Mouse (Mus musculus) CH12.LX (cell line): ENCODE measurements at regions not wholly inside any gene's neighbourhood (a gene's known extent, or its start where the extent isn't known, plus 50 kb on each side); places are given as distances from the start of the nearest gene placed in this dataset.

ENCODE experiments used
- EP300 ChIP-seq: IDR thresholded peaks from 2 replicates; pipeline ENCODE4 v1.6.1; 2011; ENCODE audit warnings: low read length, improper control_type of control experiment
- MXI1 ChIP-seq: IDR thresholded peaks from 2 replicates; pipeline ENCODE4 v1.6.1; 2011; ENCODE audit warnings: mild to moderate bottlenecking, low read depth, low read length, improper control_type of control experiment
- POLR2A ChIP-seq: IDR thresholded peaks from 2 replicates; pipeline ENCODE4 v1.6.1; 2011; ENCODE audit warnings: low read depth, mild to moderate bottlenecking, improper control_type of control experiment, low read length
- USF2 ChIP-seq: conservative IDR thresholded peaks from 2 replicates; pipeline ENCODE4 v1.6.1; 2011; ENCODE audit warnings: low read depth, low read length, improper control_type of control experiment

DNA sequence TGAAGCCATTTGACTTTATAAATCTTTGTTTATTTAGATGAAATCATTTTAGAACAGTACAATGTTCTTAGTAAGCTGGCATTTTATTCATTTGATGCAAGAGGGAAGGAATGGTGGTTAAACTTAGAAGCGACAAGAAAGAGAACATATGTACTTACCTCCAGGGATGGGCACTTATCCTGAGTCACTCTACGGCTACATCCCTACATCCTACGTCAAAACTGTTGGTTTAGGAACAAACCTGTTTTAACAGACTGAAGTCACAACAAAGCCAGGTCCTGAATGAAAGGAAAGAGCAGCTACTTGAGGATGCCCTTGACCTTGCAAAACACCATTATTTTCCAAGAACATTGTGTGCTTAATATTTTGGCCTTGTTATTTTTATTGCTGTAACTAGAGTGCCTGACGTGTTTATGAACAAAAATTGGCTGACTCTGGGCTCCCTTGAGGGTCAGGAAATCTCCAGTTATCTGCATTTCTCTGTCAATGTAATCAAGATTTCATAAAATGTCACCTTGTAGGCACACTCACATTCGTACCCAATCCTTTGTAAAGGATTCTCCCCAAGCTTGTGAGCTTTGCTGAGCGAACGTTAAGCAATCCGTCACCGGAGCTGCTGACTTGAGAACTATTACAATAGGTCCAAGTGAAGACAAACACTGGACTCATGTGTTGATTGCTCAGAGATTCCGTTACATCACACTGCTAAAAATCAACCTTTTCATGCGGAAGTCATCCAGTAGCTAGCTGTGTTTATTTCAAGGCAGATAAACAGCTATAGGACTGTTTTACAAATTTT, 56.3 kb upstream of the Elmo1 start:
- TF ChIP-seq POLR2A (no peak), EP300 (0 out of 2 replicates have a peak, but pooled peaks have one; percentile 23), USF2 (no peak), MXI1 (no peak)
